Mouse (Mus musculus) cerebral cortex, adult 2 months (tissue): ENCODE measurements around the gene Trafd1.

ENCODE experiments used
- WGBS: fragments of 180-500 bp; shearing (Covaris S2); methylation state at CpG from one replicate; pipeline ENCODE4 v1.1.7; 2018; 5-methylcytosine and 5-hydroxymethylcytosine counted together

Gene Trafd1

DNA sequence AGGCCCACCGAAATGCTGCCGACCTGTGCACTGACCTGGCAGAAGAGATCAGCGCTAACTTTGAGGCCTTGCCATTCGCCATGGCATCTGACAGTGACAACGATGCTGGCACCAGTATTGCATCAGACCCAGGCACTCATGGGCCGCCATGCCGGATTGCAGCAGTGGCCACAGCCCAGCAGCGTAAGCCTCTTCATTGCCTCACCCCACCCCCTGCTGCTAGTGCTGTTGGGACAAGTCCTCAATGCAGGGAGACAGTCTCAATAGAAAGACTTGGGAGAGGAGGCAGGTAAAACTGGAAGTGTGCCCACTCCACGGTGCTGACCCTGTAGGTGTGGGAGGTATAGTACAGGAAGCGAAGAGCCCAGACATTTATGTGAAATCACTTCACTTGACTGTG is 53.7 kb downstream of the Trafd1 start:
- WGBS = 90% methylated on average over 10 of the region's 10 CpGs

DNA sequence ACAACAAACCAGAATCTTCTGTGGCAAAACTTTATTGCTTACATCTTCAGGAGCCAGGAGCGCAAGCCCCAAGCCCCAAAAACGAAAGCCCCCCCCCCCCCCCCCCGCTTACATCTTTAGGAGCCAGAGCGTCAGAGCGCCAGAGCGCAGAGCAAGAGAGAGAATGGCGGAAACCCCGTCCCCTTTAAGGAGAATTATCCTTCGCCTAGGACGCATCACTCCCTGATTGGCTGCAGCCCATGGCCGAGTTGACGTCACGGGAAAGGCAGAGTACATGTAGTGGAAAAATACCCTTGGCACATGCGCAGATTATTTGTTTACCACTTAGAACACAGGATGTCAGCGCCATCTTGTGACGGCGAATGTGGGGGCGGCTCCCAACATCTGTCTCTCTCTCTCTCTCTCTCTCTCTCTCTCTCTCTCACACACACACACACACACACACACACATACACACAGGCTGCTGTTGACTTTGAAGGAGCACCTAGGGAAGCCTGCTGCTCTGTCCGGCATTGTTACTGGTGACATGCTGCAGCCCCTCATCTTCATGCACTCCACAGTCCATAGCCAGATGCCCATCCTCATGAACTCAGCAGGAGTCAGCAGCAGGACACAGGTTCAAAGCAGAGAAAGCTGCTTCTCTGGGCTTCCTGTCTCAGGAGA is 55.1 kb downstream of the Trafd1 start:
- WGBS = 61% methylated on average over 14 of the region's 19 CpGs

DNA sequence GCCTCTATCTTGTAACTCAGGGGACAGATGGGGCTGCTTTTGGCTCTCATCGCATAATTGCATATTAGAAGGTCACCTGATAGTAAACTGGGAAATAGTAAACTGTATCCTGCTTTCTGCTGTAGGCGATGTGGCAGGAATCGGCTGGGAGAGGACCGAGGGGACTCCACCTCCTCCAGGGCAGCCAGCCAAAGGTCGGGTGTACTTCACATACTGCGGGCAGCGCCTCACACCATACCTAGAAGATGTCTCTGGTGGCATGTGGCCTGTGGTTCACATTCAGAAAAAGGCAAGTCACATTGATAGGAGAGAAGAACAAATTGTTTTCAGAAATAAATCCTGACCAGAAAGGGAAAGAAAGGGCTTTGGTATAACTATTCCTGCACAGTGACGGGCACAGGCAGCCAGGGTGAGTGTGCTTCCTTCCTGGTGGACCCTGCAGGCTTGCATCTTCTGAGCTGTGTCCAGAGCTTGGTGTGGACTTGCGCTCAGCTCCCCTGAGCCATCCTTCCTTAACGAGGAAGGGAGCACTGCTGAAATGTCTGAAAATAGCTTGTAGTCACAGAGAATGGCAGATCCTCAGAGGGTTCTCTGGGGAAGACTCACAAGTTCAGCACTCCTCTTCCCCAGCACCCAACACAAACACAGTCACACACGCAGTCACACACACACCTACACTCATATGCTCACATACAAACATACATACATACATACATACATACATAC is 55.9 kb downstream of the Trafd1 start:
- WGBS = 51% methylated on average over 11 of the region's 11 CpGs

DNA sequence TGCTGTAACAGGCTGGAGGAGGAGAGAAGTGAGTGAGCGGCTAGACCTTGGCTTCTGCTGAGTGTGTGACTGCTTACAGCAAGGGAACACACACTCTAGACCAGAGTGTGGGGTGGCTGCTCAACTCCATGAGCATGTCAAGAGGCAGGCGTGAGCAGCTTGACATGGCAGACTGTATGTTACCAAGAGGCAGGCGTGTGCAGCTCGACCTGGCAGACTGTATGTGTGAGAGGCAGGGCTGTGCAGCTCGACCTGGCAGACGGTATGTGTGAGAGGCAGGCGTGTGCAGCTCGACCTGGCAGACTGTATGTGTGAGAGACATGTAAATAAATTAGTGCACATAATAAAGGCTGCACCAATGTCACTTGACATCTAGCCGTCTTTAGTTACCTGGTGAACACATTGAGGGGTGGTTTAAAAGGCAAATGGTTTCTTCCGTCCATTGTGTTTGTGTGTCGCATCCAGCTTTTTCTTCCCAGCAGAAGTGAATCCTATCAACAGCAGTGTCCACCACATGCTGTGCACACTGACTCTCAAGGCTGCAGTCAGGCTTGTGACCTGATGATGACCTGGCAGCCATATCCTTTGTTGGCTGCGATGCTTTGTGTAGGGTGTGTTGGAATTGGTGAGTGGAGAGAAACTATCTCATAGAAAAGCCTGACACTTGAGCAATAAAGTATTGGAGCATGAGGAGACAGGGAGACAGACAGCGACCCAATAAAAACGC is 59.2 kb downstream of the Trafd1 start:
- WGBS = 81% methylated on average over 14 of the region's 14 CpGs
